Mouse (Mus musculus): ENCODE results near the gene Rfc4. TPM values are rescaled to one million over a fixed set of nuclear protein-coding genes. Genes with fewer than 3 reads are reported as not detected.
A peak's percentile ranks its signal among the peaks of the same experiment; 100 is the strongest.
"Not testable (repeated sequence)": the region's sequence is repeated elsewhere in the genome, so short reads cannot be mapped to it uniquely, and the experiment has no call there.

The Rfc4 gene
- total RNA-seq, 2 experiments from 2014 or later, result 4.8 to 5.1 TPM

GRCm38 (mm10) chr16:23103038-23103745, 24.3 kb downstream of the Rfc4 start:
- DNase-seq (ENCODE audit: low spot score in 2 of 2), result no peak

DNA sequence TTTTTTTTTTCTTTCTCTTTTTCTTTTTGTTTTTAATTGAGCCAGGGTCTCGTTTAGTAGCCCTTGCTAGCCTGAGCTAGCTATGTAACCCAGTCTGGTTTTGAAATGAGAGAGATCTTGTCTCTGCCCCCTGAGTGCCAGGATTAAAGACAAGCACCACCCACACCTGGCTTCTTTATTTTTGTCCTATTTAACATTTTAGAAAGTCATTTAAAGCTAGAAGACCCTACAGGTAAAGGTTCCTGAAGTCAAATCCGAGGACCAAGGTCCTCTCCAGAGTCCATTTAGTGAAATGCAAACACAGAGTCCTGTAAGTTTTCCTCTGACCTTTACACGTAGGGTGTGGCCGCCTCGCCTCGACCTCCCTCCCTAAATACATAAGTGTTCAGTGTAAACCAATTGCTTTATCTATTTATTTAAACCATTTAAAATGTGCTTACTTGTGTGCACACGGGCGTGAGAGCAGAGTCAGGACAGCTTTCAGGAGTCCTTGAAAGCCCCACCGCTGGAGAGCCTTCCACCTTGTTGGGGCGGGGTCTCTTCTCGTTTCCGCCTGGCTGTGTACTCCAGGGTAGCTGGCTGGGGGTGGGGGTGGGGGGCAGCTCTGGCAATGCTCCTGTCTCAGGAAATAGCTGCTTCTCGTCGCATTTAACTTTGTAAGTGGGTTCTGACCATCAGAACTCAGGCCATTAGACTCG, 25.0 kb downstream of the Rfc4 start:
- no peak for DNase-seq (ENCODE audit: low spot score in 2 of 2)

DNA sequence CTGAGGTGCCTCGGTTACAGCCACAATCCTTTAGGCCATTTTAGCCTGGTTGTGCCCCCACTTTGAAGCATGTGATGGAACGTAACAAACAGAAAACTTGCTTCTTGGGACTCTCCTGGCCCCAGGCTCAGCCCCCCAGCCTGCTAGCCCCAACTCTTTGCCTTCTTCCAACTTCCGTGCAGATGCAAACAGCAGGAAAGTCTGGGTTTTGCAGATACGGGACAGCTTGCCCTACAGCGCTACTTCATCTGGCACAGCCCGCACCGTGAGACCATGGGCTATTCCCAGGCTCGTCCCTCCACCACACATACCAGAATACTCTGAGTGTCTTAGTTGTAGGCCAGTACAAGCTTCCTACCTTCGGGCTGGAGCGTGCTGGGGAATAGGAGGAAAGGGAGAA, 26.9 kb downstream of the Rfc4 start:
- no peak for DNase-seq (ENCODE audit: low spot score in 2 of 2)

GRCm38 (mm10) chr16:23100099-23100575, 27.4 kb downstream of the Rfc4 start:
- DNase-seq (ENCODE audit: low spot score in 2 of 2), result no peak

GRCm38 (mm10) chr16:23099632-23100031, 27.9 kb downstream of the Rfc4 start:
- no peak for DNase-seq (ENCODE audit: low spot score in 2 of 2)

DNA sequence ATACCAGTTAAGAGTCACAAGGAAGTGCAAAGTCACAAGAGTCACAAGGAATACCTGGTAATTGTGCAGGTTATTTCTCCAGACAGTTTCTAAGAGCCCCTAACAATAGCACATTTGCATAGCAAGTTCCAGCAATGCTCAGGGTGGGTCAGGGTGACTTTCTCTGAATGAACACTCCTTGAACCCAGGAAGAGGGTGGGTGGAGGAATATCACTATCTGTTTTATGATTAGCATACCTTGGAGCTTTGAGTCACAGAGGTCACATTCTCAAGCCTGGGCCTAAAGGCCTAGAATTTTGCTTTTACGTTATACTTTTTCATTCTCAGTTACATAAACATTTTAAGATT, 29.5 kb downstream of the Rfc4 start:
- DNase-seq (ENCODE audit: low spot score in 2 of 2), result not testable (repeated sequence)

GRCm38 (mm10) chr16:23097290-23098104, 30.0 kb downstream of the Rfc4 start:
- DNase-seq (ENCODE audit: low spot score in 2 of 2), result peak; percentile 37 to 39

GRCm38 (mm10) chr16:23096886-23097285, 30.7 kb downstream of the Rfc4 start:
- DNase-seq (ENCODE audit: low spot score in 2 of 2), result not testable (repeated sequence)

- not testable (repeated sequence) for DNase-seq (ENCODE audit: low spot score in 2 of 2)
Measured at GRCm38 (mm10) chr16:23095581-23095980, 32.0 kb downstream of the Rfc4 start.

- no peak for DNase-seq (ENCODE audit: low spot score in 2 of 2)
Measured at GRCm38 (mm10) chr16:23094136-23094535, 33.4 kb downstream of the Rfc4 start.

DNA sequence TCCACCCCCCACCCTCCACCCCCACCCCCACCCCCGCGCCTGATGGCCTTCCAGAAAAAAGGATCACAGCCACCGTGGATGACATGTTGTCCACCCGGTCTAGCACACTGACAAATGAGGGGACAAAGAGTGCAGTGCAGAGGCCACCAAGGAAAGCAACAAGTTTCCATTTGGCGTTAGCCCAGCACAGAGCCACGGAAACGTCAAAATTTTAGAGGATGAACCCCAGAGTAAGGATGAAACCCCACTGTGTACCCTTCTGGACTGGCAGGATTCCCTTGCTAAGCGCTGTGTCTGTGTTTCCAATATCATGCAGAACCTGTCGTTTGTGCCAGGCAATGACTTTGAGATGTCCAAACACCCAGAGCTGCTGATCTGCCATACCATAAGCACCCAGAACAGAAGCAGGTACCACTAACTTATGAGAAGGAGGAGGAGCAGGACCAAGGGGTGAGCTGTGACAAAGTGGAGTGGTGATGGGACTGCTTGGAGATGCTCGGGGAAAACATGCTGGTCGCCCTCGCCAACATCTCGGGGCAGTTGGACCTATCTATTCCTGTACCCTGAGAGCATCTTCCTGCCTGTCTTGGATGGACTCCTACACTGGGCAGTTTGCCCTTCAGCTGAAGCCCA, 34.1 kb downstream of the Rfc4 start:
- DNase-seq (ENCODE audit: low spot score in 2 of 2), result no peak

- not testable (repeated sequence) for DNase-seq (ENCODE audit: low spot score in 2 of 2)
Measured at GRCm38 (mm10) chr16:23091345-23091744, 36.2 kb downstream of the Rfc4 start.

DNA sequence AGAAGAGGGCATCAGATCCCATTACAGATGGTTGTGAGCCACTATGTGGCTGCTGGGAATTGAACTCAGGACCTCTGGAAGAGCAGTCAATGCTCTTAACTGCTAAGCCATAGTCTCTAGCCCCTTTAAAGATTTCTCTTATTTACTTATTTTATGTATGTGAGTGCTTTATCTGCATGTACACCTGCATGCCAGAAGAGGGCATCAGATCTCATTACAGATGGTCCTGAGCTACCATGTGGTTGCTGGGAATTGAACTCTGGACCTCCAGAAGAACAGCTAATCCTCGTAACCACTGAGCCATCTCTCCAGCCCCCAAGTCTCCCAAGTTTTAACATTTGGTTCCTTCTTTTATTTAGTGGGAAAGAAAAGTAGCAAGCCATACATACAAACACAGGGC, 39.0 kb downstream of the Rfc4 start:
- DNase-seq (ENCODE audit: low spot score in 2 of 2), result not testable (repeated sequence)

- DNase-seq (ENCODE audit: low spot score in 2 of 2), result not testable (repeated sequence)
Measured at GRCm38 (mm10) chr16:23087712-23088111, 39.8 kb downstream of the Rfc4 start.

DNA sequence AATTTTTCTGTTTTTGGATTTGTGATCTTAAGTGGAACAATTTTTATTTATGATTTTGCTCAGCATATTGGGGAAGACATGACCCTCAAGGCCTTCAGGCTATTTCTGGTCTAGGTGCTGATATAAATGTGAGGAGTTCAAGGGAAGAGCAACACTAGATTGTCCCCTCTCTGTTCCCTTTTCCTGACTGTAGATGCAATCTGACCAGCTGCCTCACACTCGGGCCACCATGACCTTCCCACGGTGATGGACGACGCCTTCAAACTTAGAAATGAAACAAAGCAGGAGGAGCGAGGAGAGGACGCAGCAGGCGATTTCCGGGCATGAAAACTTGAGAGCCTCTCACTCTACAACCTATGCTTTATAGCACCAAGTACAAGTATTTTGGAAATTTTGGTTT, 40.4 kb downstream of the Rfc4 start:
- not testable (repeated sequence) for DNase-seq (ENCODE audit: low spot score in 2 of 2)

DNA sequence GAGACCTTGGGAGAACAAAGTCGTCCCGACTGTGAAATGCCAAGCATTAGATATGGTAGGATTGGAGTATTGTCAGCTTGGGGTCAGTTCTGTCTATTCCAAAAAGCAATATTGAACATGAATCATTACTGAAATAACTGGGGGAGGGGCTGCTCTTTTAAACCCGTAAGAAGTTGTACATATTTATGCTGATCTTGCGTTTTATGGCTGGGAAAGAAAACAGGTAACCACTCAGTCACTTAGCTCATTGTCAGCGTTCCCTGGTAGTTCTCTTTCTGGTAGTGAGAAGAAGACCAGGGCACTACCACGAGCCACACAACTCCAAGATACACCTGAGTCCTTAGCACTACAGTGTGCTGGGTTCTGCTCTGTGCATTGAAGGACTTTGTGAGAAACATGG, 50.0 kb downstream of the Rfc4 start:
- not testable (repeated sequence) for DNase-seq (ENCODE audit: low spot score in 2 of 2)

Small RNAs within 50 kb of the gene (microRNA-seq; reads per million reads assigned to microRNA genes)
- 0 to 1.4 reads per million in 2 experiments for gene Gm49346

Other genes starting within 250 kb of the Rfc4 start
- gene Ahsg, start 236.5 kb downstream of the Rfc4 start, total RNA-seq (2021), result not detected
- under 1 TPM in 1 of 2 experiments, not detected in 1; 0.48 TPM for gene Fetub, start 209.4 kb downstream of the Rfc4 start, total RNA-seq (2021)
- not detected for gene Hrg, start 176.7 kb downstream of the Rfc4 start, total RNA-seq (2021)
- gene Kng2, start 98.3 kb downstream of the Rfc4 start, total RNA-seq (2021), result not detected
- not detected for gene Kng1, start 69.9 kb downstream of the Rfc4 start, total RNA-seq (2021)
- 100 to 1,000 TPM; 713 to 771 TPM for gene Eif4a2, start 20.3 kb downstream of the Rfc4 start, total RNA-seq (2021)
- gene Adipoq, start 18.8 kb upstream of the Rfc4 start, total RNA-seq (2021), result not detected
- gene St6gal1, start 97.0 kb upstream of the Rfc4 start, total RNA-seq (2021), result 10 to 100 TPM; 15.4 to 17.5 TPM

Measured in layer of hippocampus, postnatal 14 days (tissue).